Mouse (Mus musculus): ENCODE measurements at regions not wholly inside any gene's neighbourhood (a gene's known extent, or its start where the extent isn't known, plus 50 kb on each side); places are given as distances from the start of the nearest gene placed in this dataset.

DNA sequence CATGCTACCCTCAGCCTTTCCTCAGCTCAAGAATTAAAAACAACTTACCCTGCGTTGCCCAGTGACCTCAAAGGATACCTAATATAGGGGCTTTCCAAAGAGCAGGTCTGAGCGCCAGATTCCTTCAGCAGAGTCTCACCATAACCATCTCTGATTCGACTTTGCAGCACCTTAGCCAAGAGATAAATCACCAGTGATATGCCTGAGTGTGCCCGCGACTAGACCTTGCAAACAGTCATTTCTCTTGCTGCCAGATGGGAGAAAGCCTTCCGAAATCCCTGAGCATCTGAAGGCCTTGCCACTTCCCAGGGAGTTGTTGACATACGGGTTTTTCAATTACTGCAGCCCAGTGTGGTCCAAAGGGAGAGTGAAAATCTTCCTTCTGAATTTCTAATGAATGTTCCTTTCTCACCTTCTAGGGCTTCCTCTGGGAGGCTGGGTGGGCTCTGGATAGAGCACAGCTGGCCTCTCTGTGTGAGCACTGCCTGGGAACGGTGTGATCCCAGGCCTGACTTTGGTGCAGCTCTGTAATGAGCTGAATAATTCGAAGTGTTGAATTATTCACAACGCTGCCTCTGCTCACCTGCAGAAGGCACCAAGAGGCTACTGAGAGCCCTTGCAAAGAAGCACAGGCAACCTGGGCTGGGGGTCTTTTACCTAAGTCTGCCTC, 396.2 kb downstream of the Fut8 start:
- peak; percentile 62 for DNase-seq (ENCODE audit: low read depth)
- no peak for TF ChIP-seq CTCF (IDR thresholded peaks at IDR 0.05; ENCODE audit: borderline replicate concordance, extremely low read depth, insufficient read depth, insufficient read length)
- no peak for TF ChIP-seq POLR2A (IDR thresholded peaks at IDR 0.05; ENCODE audit: borderline replicate concordance, extremely low read depth, insufficient read depth, insufficient read length, poor library complexity, severe bottlenecking)

DNA sequence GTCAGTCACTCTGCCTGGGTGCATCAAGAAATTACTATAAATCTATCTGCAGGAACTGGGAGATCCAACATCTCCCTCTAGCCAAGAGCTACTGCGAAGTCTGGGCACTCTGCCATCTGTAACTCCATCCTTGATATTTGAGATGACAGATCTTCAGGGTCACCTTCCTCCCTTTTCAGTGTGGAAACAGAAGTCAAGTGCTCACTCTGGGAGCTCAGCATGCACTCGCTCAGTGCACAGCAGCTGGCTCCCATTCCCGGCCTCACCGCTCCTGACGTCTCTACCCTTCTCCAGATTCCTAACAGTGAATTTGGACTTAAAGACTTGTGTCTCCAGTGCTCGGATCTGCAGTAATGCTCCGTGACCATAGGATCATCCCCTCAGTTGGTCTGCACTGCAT, 400.3 kb downstream of the Fut8 start:
- TF ChIP-seq POLR2A (IDR thresholded peaks at IDR 0.05; ENCODE audit: borderline replicate concordance, extremely low read depth, insufficient read depth, insufficient read length, poor library complexity, severe bottlenecking) (no peak), CTCF (IDR thresholded peaks at IDR 0.05; ENCODE audit: borderline replicate concordance, extremely low read depth, insufficient read depth, insufficient read length) (no peak)
- peak; percentile 61 for DNase-seq (ENCODE audit: low read depth)

DNA sequence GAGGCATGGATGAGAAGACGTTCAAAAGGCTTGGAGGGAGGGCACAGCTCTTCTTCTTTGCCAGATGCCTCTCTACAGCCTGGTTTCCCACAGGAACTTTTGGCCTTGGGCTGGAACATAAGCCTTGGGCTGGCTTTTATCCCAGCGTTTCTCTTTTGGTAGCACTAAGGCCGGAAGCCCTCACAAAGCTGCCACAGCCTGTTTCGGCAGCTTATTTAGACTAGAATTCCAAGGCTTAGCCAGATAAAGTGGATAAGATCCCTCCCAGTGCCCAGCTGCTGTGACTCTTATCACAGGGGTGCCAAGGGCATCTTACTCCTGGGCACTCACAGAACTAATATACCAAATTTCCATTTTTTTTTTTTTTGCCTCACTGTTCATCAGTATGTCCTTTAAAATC, 404.4 kb downstream of the Fut8 start:
- no peak for TF ChIP-seq CTCF (IDR thresholded peaks at IDR 0.05; ENCODE audit: borderline replicate concordance, extremely low read depth, insufficient read depth, insufficient read length)
- TF ChIP-seq POLR2A (IDR thresholded peaks at IDR 0.05; ENCODE audit: borderline replicate concordance, extremely low read depth, insufficient read depth, insufficient read length, poor library complexity, severe bottlenecking) = no peak
- DNase-seq (ENCODE audit: low read depth) = no peak

DNA sequence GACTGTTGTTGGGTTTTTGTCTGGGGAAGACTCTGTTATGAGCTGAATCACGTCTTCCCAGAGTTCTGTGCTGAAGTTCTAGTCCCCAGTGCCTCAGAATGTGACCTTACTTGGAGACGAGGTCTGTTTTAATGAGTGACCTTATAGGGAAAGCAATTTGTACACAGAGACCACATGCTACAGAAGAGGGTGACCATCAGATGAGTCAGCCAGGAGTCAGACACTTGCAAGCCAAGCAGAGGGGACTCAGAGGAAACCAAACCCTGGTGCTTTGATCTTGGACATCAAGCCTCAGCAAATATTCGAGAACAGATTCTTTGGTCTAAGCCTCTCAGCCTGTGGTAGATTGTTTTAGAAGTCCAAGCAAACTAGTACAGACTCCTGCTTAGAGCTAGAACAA, 409.9 kb downstream of the Fut8 start:
- DNase-seq (ENCODE audit: low read depth) = no peak
- TF ChIP-seq CTCF (IDR thresholded peaks at IDR 0.05; ENCODE audit: borderline replicate concordance, extremely low read depth, insufficient read depth, insufficient read length) = no peak

DNA sequence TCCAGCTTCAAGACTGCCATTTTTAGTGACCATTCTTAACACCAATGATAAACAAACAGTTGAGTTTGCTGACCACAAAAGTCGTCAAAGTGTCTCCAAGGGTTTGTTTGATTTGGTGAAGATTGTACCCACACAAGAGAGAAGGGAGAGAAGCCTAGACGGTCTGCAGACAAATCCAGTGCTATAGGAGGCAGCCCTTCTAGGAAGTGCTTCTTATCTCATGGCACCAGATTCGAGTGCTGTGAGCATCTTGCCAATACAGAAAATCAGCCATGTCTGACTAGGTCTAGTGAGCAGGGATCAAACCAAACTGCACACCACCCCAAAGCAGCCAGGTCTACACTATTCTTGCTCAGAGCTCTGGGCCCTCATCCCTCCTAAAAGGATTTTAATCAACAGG, 416.4 kb downstream of the Fut8 start:
- TF ChIP-seq CTCF (IDR thresholded peaks at IDR 0.05; ENCODE audit: borderline replicate concordance, extremely low read depth, insufficient read depth, insufficient read length) (no peak), POLR2A (IDR thresholded peaks at IDR 0.05; ENCODE audit: borderline replicate concordance, extremely low read depth, insufficient read depth, insufficient read length, poor library complexity, severe bottlenecking) (no peak)
- no peak for DNase-seq (ENCODE audit: low read depth)

DNA sequence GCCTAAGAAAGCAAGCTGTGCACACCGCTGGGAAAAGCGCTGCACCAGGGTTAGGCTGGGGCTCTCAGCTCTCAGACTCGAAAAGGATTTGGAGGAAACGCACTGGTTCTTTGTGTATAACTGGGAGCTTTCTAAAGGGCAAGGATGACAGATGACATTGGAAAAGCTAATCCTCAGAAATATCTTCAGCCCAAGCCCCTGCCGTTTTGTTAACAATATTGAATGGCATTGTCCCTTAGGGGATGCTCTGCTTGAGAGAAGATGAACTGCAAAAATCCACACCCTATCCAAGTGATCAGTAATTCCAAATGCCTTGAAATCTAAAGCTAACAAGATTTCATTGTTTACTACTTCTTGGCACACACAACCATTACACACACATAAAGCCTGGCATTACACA, 419.1 kb downstream of the Fut8 start:
- DNase-seq (ENCODE audit: low read depth) = peak; percentile 40

DNA sequence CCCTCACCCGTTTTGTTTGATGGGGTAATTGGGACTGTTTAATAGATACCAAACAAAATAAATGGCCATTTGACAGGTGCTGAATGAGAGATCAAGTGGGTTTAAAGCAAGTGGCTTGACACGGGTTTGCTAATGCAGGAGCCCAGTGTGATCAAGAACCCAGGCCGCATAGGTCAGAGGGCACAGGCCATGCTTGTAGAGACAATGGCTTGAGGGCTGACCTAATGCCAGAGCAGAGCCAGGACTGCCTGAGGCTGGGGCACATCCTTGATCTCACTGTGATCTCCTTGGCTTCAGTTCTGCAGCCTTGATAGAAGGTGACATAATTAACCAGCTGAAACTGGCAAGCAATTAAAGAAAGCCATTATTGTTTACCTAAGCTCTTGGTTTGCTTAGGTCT, 420.0 kb downstream of the Fut8 start:
- TF ChIP-seq POLR2A (IDR thresholded peaks at IDR 0.05; ENCODE audit: borderline replicate concordance, extremely low read depth, insufficient read depth, insufficient read length, poor library complexity, severe bottlenecking) (no peak), CTCF (IDR thresholded peaks at IDR 0.05; ENCODE audit: borderline replicate concordance, extremely low read depth, insufficient read depth, insufficient read length) (no peak)
- no peak for DNase-seq (ENCODE audit: low read depth)

More for the DNA sequence above, 419.1 kb downstream of the Fut8 start:
- TF ChIP-seq POLR2A (IDR thresholded peaks at IDR 0.05; ENCODE audit: borderline replicate concordance, extremely low read depth, insufficient read depth, insufficient read length, poor library complexity, severe bottlenecking) = no peak
- TF ChIP-seq CTCF (IDR thresholded peaks at IDR 0.05; ENCODE audit: borderline replicate concordance, extremely low read depth, insufficient read depth, insufficient read length) = no peak

DNA sequence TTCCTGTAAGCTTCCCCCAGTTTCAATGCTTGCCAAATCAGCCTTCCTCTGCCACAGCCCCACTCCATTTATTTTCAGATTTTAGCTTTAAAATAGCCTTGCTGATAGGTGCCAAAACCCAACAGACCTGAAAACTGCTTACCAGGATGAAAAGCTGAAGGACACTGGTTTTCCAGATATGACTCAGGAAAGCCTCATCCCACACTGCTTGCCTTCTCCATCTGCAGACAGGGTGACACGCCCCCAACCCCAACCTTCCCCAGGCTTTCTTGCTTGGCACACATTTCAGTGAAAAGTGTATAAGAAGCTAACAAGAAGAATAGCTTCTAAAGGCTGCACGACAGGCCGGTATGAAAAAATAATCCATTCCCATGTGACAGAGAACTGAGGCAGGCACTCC, 425.3 kb downstream of the Fut8 start:
- TF ChIP-seq CTCF (IDR thresholded peaks at IDR 0.05; ENCODE audit: borderline replicate concordance, extremely low read depth, insufficient read depth, insufficient read length) (no peak), POLR2A (IDR thresholded peaks at IDR 0.05; ENCODE audit: borderline replicate concordance, extremely low read depth, insufficient read depth, insufficient read length, poor library complexity, severe bottlenecking) (no peak)
- DNase-seq (ENCODE audit: low read depth) = no peak

DNA sequence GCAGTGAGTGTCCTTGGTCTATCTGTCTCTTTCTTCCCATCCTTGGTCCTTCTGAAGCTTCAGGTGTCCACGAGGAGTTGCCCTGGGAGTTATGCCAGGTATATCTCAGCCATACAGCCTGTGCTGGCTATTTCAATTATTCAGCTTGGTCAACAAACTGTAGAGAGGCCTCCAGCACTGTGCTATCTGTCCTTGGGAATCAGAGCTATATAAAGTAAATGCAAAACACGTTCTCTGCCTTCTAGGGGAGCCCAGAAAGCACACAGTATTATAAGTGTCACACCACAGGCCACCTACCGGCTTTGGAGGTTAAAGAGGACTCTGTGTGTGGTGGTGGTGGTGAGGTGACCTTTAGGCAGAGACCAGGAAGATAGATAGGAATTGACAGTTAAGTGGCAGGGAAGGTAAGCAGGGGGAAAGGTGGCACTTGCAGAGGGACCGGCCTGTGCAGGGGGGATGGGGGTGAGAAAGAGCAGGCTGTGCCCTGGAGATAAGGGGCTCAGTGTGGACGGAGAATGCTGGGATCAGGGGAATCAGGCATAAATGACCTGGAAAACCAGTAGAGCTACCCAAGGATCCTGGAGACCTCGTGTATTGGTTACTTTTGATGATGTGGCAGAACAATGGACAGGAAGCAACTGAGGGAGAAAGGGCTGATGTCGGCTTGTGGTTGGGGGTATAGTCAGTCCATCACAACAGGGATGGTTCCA, 425.9 kb downstream of the Fut8 start:
- DNase-seq (ENCODE audit: low read depth) = no peak
- TF ChIP-seq POLR2A (IDR thresholded peaks at IDR 0.05; ENCODE audit: borderline replicate concordance, extremely low read depth, insufficient read depth, insufficient read length, poor library complexity, severe bottlenecking) (no peak), CTCF (IDR thresholded peaks at IDR 0.05; ENCODE audit: borderline replicate concordance, extremely low read depth, insufficient read depth, insufficient read length) (no peak)

DNA sequence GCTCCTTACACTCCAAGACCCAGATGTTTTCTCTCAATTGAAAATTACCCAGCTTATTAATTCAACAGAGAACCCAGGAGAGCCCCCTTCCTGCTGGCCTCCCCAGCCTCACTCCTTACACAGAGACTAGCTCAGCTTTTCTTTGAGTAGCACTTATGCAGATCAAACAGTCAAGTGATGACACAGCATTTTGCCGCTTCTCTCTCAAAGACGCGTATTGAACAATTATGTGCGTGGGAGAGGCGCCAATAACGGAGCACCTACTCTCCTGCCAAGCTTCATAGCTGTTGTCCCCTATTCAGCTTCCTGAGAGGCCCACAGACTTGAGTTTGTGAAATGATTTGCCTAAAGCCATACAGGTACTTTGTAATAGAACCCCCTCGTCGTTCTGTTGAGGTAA, 428.5 kb downstream of the Fut8 start:
- peak; percentile 75 for DNase-seq (ENCODE audit: low read depth)
- TF ChIP-seq POLR2A (IDR thresholded peaks at IDR 0.05; ENCODE audit: borderline replicate concordance, extremely low read depth, insufficient read depth, insufficient read length, poor library complexity, severe bottlenecking) = no peak
- no peak for TF ChIP-seq CTCF (IDR thresholded peaks at IDR 0.05; ENCODE audit: borderline replicate concordance, extremely low read depth, insufficient read depth, insufficient read length)

DNA sequence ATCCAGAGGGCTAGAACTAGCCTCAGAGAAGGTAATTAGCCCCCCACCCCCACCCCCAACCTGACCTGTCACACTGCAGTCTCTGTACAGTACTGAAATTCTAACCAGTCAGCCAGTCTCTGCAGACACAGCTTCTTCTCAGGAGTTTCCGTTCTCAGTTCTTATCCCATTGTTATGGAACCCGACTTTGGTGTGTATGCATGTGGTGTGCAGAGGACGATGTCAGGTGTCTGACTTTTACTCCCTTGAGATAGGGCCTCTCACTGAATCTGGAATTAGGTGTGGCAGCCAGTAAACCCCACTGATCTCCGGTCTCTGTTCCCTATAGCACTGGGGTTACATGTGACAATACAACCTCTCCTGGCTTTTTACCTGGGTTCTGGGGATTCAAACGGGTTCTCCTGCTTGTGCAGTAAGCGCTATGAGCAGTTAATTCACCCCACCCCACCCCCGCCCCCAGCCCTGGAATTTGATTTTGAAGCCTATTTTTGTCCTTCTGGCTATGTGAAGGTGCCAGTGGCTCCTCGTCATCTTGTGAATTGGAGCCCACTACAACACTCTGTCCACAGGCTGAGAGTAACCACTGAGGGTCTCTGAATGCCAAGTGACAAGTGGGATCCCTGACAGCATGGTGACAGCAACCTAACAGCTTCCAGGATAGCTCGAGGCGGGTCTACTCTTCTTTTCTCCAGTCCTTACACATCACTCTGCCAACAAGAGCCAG, 429.4 kb downstream of the Fut8 start:
- DNase-seq (ENCODE audit: low read depth) = no peak
- TF ChIP-seq CTCF (IDR thresholded peaks at IDR 0.05; ENCODE audit: borderline replicate concordance, extremely low read depth, insufficient read depth, insufficient read length) (no peak), POLR2A (IDR thresholded peaks at IDR 0.05; ENCODE audit: borderline replicate concordance, extremely low read depth, insufficient read depth, insufficient read length, poor library complexity, severe bottlenecking) (no peak)

DNA sequence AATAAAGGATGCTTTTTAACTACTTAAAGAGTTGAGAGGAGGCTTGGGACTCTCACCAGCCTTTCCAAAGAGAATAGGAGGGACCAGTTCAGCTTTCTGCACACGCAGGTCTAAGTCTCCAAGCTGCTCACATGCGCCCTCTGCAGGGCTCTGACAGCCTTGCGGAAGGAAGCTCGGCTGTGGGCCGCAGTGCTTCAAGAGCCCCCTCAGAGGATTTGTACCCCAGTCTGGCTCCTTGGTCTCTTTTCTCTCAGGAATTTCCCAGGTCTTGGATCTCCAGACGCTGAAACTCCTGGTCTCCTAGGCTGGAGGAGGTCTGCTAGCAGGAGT, 429.9 kb downstream of the Fut8 start:
- TF ChIP-seq POLR2A (IDR thresholded peaks at IDR 0.05; ENCODE audit: borderline replicate concordance, extremely low read depth, insufficient read depth, insufficient read length, poor library complexity, severe bottlenecking) = no peak
- TF ChIP-seq CTCF (IDR thresholded peaks at IDR 0.05; ENCODE audit: borderline replicate concordance, extremely low read depth, insufficient read depth, insufficient read length) = peak; percentile 89
- DNase-seq (ENCODE audit: low read depth) = peak; percentile 87
